Mouse (Mus musculus): ENCODE data around the gene Thbs3. TPM values are rescaled to one million over a fixed set of nuclear protein-coding genes. Genes with fewer than 3 reads are reported as not detected.

Gene Thbs3
- polyA plus RNA-seq, 1 experiment from 2014 or later: 20.4 TPM

- Histone ChIP-seq H3K9me3 (no peaks in the 10 kb centered on the region), H3K27me3 (replicated peaks) (0 out of 2 replicates have a peak, but pooled peaks cover 4% of the 10 kb centered on the region), H3K4me1 (replicated peaks) (peaks cover 30% of the 10 kb centered on the region), H3K36me3 (no peaks in the 10 kb centered on the region), H3K4me3 (replicated peaks) (no peak overlapping the region), H3K4me2 (replicated peaks) (no peak overlapping the region), H3K27ac (no peak overlapping the region), H3K9ac (no peak overlapping the region)
- ATAC-seq: no peak
- 75% methylated on average over 16 of the region's 16 CpGs for whole genome bisulfite sequencing
Observed at GRCm38 (mm10) chr3:89231772-89232275, 16.8 kb downstream of the Thbs3 start.

GRCm38 (mm10) chr3:89232614-89233013 lies 17.6 kb downstream of the Thbs3 start:
- H3K9ac ChIP-seq: no peak overlapping the region
- no peak overlapping the region for H3K4me3 ChIP-seq (replicated peaks)
- H3K36me3 ChIP-seq: no peaks in the 10 kb centered on the region
- H3K4me1 ChIP-seq (replicated peaks): peaks cover 22% of the 10 kb centered on the region
- no peaks in the 10 kb centered on the region for H3K9me3 ChIP-seq
- WGBS: 55% methylated on average over 6 of the region's 6 CpGs
- no peaks in the 10 kb centered on the region for H3K27me3 ChIP-seq (replicated peaks)
- no peak for ATAC-seq
- no peak overlapping the region for H3K4me2 ChIP-seq (replicated peaks)
- H3K27ac ChIP-seq: no peak overlapping the region

GRCm38 (mm10) chr3:89233562-89234110 lies 18.7 kb downstream of the Thbs3 start:
- peak; percentile 62 for ATAC-seq
- Histone ChIP-seq H3K27ac (no peak overlapping the region), H3K4me1 (replicated peaks) (peaks cover 22% of the 10 kb centered on the region; the same call in 1 of the 2 replicates), H3K36me3 (no peaks in the 10 kb centered on the region), H3K4me2 (replicated peaks) (no peak overlapping the region), H3K27me3 (replicated peaks) (no peaks in the 10 kb centered on the region), H3K4me3 (replicated peaks) (no peak overlapping the region), H3K9me3 (no peaks in the 10 kb centered on the region), H3K9ac (no peak overlapping the region)
- WGBS: 63% methylated on average over 14 of the region's 14 CpGs

GRCm38 (mm10) chr3:89236516-89236915 lies 21.5 kb downstream of the Thbs3 start:
- Histone ChIP-seq H3K36me3 (no peaks in the 10 kb centered on the region), H3K4me2 (replicated peaks) (no peak overlapping the region), H3K4me1 (replicated peaks) (peaks cover 18% of the 10 kb centered on the region; the same call in 1 of the 2 replicates), H3K9ac (no peak overlapping the region), H3K27me3 (replicated peaks) (no peaks in the 10 kb centered on the region), H3K27ac (no peak overlapping the region), H3K4me3 (replicated peaks) (no peak overlapping the region), H3K9me3 (no peaks in the 10 kb centered on the region)
- 91% methylated on average over 10 of the region's 10 CpGs for WGBS
- no peak for ATAC-seq

GRCm38 (mm10) chr3:89237682-89238081 lies 22.7 kb downstream of the Thbs3 start:
- Histone ChIP-seq H3K27ac (no peak overlapping the region), H3K36me3 (no peaks in the 10 kb centered on the region), H3K9ac (no peak overlapping the region), H3K9me3 (no peaks in the 10 kb centered on the region), H3K27me3 (replicated peaks) (no peaks in the 10 kb centered on the region), H3K4me2 (replicated peaks) (no peak overlapping the region), H3K4me1 (replicated peaks) (peaks cover 17% of the 10 kb centered on the region; the same call in 1 of the 2 replicates), H3K4me3 (replicated peaks) (no peak overlapping the region)
- 92% methylated on average over 21 of the region's 21 CpGs for WGBS
- ATAC-seq: no peak

- H3K4me3 ChIP-seq (replicated peaks): no peak overlapping the region
- no peak overlapping the region for H3K27ac ChIP-seq
- H3K27me3 ChIP-seq (replicated peaks): no peaks in the 10 kb centered on the region
- no peaks in the 10 kb centered on the region for H3K36me3 ChIP-seq
- no peak overlapping the region for H3K9ac ChIP-seq
- WGBS: 57% methylated on average over 12 of the region's 12 CpGs
- peaks cover 12% of the 10 kb centered on the region for H3K4me1 ChIP-seq (replicated peaks)
- peak; percentile 75 for ATAC-seq
- no peaks in the 10 kb centered on the region for H3K9me3 ChIP-seq
- peak overlapping the region; percentile 32 for H3K4me2 ChIP-seq (replicated peaks)
Observed at GRCm38 (mm10) chr3:89238494-89238893, 23.5 kb downstream of the Thbs3 start.

GRCm38 (mm10) chr3:89242331-89242895 lies 27.4 kb downstream of the Thbs3 start:
- H3K4me1 ChIP-seq (replicated peaks): peaks cover 35% of the 10 kb centered on the region
- WGBS: 69% methylated on average over 9 of the region's 9 CpGs
- no peak for ATAC-seq

GRCm38 (mm10) chr3:89243609-89244008 lies 28.6 kb downstream of the Thbs3 start:
- WGBS: 20% methylated on average over 14 of the region's 14 CpGs
- ATAC-seq: peak; percentile 29
- H3K9ac ChIP-seq: no peak overlapping the region
- H3K9me3 ChIP-seq: no peaks in the 10 kb centered on the region
- H3K4me2 ChIP-seq (replicated peaks): peak overlapping the region; percentile 83
- H3K4me3 ChIP-seq (replicated peaks): no peak overlapping the region
- H3K27me3 ChIP-seq (replicated peaks): 0 out of 2 replicates have a peak, but pooled peaks cover 6% of the 10 kb centered on the region
- H3K36me3 ChIP-seq: 0 out of 2 replicates have a peak, but pooled peaks cover 3% of the 10 kb centered on the region
- H3K4me1 ChIP-seq (replicated peaks): peaks cover 34% of the 10 kb centered on the region
- H3K27ac ChIP-seq: no peak overlapping the region

More at GRCm38 (mm10) chr3:89242331-89242895, 27.4 kb downstream of the Thbs3 start:
- no peak overlapping the region for H3K4me3 ChIP-seq (replicated peaks)
- no peak overlapping the region for H3K4me2 ChIP-seq (replicated peaks)
- H3K9ac ChIP-seq: no peak overlapping the region
- no peaks in the 10 kb centered on the region for H3K36me3 ChIP-seq
- H3K27ac ChIP-seq: no peak overlapping the region
- H3K9me3 ChIP-seq: no peaks in the 10 kb centered on the region
- 0 out of 2 replicates have a peak, but pooled peaks cover 6% of the 10 kb centered on the region for H3K27me3 ChIP-seq (replicated peaks)

- ATAC-seq: peak; percentile 21; the same call in 1 of the 2 replicates
- 0 out of 2 replicates have a peak, but pooled peaks cover 6% of the 10 kb centered on the region for H3K27me3 ChIP-seq (replicated peaks)
- H3K4me3 ChIP-seq (replicated peaks): peak overlapping the region; percentile 62
- H3K9me3 ChIP-seq: no peaks in the 10 kb centered on the region
- H3K4me1 ChIP-seq (replicated peaks): peaks cover 34% of the 10 kb centered on the region
- WGBS: 23% methylated on average over 25 of the region's 25 CpGs
- no peak overlapping the region for H3K27ac ChIP-seq
- H3K36me3 ChIP-seq: 0 out of 2 replicates have a peak, but pooled peaks cover 7% of the 10 kb centered on the region
- H3K4me2 ChIP-seq (replicated peaks): peak overlapping the region; percentile 83
- H3K9ac ChIP-seq: peak overlapping the region; percentile 20; the same call in 1 of the 2 replicates
Observed at GRCm38 (mm10) chr3:89244158-89244981, 29.4 kb downstream of the Thbs3 start.

- Histone ChIP-seq H3K9ac (peak overlapping the region; percentile 20; the same call in 1 of the 2 replicates), H3K27me3 (replicated peaks) (0 out of 2 replicates have a peak, but pooled peaks cover 6% of the 10 kb centered on the region), H3K9me3 (no peaks in the 10 kb centered on the region), H3K4me3 (replicated peaks) (peak overlapping the region; percentile 62), H3K36me3 (0 out of 2 replicates have a peak, but pooled peaks cover 10% of the 10 kb centered on the region), H3K4me1 (replicated peaks) (peaks cover 34% of the 10 kb centered on the region), H3K27ac (no peak overlapping the region), H3K4me2 (replicated peaks) (peak overlapping the region; percentile 83)
- peak; percentile 17; the same call in 1 of the 2 replicates for ATAC-seq
- under 1% methylated on average over 18 of the region's 26 CpGs for WGBS
Observed at GRCm38 (mm10) chr3:89244982-89245687, 30.2 kb downstream of the Thbs3 start.

- Histone ChIP-seq H3K9me3 (no peaks in the 10 kb centered on the region), H3K4me2 (replicated peaks) (peak within 1 kb of the TSS; percentile 83), H3K4me1 (replicated peaks) (peaks cover 36% of the 10 kb centered on the region), H3K27ac (peak within 1 kb of the TSS; percentile 70), H3K36me3 (0 out of 2 replicates have a peak, but pooled peaks cover 10% of the 10 kb centered on the region), H3K9ac (peak within 1 kb of the TSS; percentile 79), H3K4me3 (replicated peaks) (peak within 1 kb of the TSS; percentile 62), H3K27me3 (replicated peaks) (0 out of 2 replicates have a peak, but pooled peaks cover 6% of the 10 kb centered on the region)
- ATAC-seq: peak; percentile 29
- 5% methylated on average over 20 of the region's 20 CpGs for whole genome bisulfite sequencing
Observed at GRCm38 (mm10) chr3:89245688-89246171, 30.8 kb downstream of the Thbs3 start, which contains the start of gene Krtcap2. Gene Krtcap2 (plus strand): TSS chr3:89245966.
